Mouse (Mus musculus) telencephalon, adult 2 months (tissue): ENCODE results near the gene Kif6.
A peak's percentile ranks its signal among the peaks of the same experiment; 100 is the strongest.

ENCODE experiments used
- DNase-seq: peaks from one replicate; pipeline ENCODE4 v3.0.0-alpha.2; 2011; ENCODE audit warnings: low read depth, low spot score

Gene Kif6

GRCm38 (mm10) chr17:49661626-49662025 lies 46.7 kb downstream of the Kif6 start:
- no peak for DNase-seq

DNA sequence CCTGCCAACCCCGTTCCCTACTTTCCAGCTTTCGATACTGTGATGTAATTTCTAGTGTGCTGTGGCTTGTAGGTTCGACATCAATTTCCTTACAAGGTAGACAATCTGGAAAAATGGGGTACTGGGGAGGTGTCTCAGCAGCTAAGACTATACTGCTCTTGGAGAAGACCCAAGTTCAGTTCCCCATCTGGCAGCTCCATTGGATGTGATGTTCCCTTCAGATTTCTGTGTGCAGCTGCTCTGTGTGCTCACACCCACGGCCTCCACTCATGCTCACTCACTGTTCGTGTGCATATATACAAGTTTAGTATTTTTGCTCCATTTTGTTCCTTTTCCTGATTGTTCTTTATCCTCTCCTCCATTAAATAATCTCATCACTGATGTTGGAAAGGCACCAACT lies 51.8 kb downstream of the Kif6 start:
- peak; percentile 47 for DNase-seq

DNA sequence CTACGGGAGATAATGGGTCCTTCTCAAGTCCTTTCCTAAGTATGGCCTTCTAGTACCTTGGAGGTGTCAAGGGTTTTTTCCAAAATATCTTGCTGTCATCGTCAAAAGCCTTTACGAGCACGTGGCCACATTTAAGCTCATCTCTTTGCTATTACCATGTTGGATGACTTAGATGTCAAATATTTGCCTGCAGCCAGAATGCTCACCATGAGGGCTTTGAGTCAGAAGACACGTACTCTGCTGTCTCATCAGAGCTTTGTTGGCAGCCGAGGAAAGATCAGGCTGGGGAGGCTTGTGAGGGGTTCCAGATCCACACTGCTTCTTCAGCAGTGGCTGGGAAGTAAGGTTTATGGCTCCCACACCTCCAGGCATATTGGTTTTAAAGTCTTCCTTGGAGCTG lies 53.4 kb downstream of the Kif6 start:
- DNase-seq = no peak

- peak; percentile 26 for DNase-seq
Measured at GRCm38 (mm10) chr17:49671921-49672339, 57.0 kb downstream of the Kif6 start.

GRCm38 (mm10) chr17:49672421-49672820 lies 57.5 kb downstream of the Kif6 start:
- DNase-seq = no peak

DNA sequence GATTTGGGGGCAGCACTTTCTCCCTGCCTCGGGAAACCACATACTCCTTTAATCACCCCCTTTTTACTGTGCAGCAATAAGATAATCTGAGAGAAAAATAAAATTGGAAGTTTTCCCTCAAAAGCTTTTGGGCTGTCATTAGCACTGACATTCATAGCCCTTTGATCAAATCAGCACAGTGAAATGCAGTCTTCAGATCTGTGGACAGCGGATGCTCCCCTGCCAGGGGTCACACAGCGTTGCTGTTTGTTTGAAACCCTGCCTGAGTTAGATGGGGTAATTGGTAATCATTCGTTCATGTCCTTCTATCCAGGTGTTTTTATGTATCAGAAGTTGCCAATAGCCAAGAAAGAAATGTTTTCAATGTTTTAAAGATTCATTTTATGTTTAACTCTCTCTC lies 60.7 kb downstream of the Kif6 start:
- no peak for DNase-seq

DNA sequence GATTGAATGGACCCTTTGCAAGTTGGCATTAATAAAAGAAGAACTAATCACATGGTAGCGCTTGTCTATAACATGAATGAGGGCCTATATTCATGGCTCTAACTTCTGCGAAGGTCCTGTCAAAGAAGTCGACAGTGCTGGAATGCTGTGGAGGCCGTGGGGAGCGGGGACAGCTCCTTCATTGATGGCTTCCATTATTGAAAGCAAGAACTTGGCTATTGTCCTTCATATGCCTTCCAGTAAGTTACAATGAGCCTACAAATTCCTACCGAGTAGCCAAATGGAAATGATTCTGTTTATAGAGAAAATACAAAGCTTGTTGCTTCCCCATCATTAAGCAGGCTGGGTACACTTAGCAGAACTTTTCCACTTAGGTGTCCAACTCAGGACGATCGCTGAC lies 66.5 kb downstream of the Kif6 start:
- no peak for DNase-seq

- DNase-seq = no peak
Measured at GRCm38 (mm10) chr17:49684146-49684545, 69.2 kb downstream of the Kif6 start.

DNA sequence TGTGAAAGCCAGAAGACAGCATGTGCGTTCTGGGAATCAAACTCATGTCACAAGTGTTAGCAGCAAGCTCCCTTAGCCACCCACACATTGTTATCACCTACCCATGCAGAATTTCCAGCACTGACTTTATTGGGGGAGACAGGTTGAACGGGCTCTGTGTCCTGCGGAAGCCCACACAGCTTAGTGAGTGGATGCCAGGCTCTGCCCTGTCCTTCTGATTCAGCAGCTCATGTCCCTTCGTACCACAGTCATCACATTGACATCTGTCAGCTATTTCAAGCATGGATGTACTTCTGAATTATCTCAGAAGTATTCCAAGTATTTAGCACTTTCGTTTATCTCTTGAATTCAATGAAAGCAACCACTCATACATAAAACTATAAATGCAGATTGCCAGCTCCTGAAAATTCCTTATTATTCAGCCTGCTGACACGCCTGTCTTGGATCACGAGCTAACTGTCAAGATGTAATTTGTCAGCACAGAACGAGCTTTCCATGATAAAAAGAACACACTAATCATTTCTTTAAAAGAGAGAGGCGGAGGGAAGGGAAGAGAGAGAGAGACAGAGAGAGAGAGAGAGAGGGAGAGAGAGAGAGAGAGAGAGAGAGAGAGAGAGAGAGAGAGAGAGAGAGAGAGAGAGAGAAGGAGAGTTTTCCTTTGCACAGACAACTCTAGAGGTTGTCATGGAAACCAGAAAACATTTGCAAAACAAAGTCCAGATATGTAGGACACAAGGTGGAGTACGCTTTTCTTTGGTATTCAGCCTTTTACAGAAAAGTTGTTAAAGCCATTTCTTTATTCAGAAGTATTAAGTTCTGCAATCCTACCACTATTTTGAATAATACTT lies 75.9 kb downstream of the Kif6 start:
- DNase-seq = no peak

GRCm38 (mm10) chr17:49691455-49691805 lies 76.5 kb downstream of the Kif6 start:
- DNase-seq = no peak

- no peak for DNase-seq
Measured at GRCm38 (mm10) chr17:49693206-49693605, 78.3 kb downstream of the Kif6 start.

DNA sequence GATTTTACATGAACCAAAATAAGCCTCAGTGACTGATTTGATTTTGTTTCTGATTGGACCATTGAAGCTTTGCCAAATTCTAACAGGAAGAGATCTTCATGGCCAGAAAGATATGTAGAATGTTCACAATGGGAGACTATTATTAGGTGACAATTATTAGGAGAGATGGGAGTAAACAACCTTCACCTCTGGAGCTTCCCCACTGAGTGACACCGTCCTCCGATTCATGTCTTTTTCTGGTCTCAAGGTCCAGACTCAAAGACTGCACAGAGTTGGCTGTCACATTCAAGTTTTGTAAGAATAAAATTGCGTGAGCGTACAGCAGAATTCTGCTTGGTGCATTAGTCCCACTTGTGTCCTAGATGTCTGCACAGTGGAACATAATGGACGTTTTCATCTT lies 82.3 kb downstream of the Kif6 start:
- DNase-seq = no peak

- peak; percentile 68 for DNase-seq
Measured at GRCm38 (mm10) chr17:49703492-49704249, 88.7 kb downstream of the Kif6 start.

GRCm38 (mm10) chr17:49709192-49709591 lies 94.3 kb downstream of the Kif6 start:
- DNase-seq = no peak

- DNase-seq = peak; percentile 29
Measured at GRCm38 (mm10) chr17:49710101-49710630, 95.2 kb downstream of the Kif6 start.

DNA sequence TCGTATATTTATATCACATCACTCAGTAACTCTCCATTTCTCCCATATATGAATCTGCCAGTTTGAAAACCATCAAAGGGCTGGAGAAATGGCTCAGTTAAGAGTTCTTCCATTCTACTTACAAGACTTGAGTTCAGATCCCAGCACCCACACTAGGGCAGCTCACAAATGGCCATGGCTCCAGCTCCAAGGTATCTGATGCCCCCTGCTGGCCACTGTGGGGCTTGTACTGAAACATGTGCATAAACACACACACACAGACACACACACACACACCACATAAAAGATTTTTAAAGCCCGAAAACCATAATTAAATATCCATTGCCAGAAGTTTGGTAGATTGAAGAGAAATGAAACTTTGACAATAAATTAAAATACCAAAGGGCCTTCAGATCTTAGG lies 111.3 kb downstream of the Kif6 start:
- DNase-seq = no peak

DNA sequence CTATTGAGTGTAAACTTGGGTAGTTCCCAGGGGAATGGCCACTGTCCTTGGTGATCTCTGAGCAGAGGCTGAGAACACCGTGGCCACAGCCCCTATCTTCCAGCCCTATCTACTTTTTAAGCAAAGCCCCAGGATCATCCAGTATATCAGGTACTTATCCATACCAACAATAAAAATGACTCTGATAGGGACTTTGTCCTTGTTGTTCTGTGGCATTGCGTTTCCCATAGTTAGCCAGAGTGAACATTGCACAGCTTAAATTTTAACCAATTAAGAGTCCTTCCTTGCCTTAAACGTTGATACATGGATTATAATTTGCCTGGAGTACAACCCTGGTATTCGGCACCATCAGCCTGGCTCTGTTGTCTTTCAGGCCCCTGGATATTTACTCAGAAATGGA lies 112.0 kb downstream of the Kif6 start:
- DNase-seq = no peak

GRCm38 (mm10) chr17:49727428-49728045 lies 112.6 kb downstream of the Kif6 start:
- DNase-seq = no peak

DNA sequence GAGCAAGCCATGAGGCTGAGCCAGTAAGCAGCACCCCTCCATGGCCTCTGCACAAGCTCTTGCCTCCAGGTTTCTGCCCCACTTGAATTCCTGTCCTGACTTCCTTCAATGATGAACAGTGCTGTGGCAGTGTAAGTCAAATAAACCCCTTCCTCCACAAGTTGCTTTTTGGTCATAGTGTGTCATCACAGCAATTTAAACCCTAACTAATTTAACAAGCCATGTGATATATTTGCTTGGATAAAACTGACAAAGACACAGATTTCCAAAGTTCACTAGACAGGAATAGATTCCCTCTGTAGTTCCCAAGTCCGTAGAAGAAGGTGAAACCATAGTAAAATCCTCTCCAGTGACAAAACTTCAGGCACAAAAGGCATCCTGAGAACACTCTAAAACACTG lies 114.9 kb downstream of the Kif6 start:
- DNase-seq = no peak

GRCm38 (mm10) chr17:49732706-49733105 lies 117.8 kb downstream of the Kif6 start:
- DNase-seq = peak; percentile 18

- no peak for DNase-seq
Measured at GRCm38 (mm10) chr17:49734079-49734478, 119.1 kb downstream of the Kif6 start.

- DNase-seq = no peak
Measured at GRCm38 (mm10) chr17:49734776-49735175, 119.8 kb downstream of the Kif6 start.
